Mouse (Mus musculus): ENCODE measurements at regions not wholly inside any gene's neighbourhood (a gene's known extent, or its start where the extent isn't known, plus 50 kb on each side); places are given as distances from the start of the nearest gene placed in this dataset.
"Not testable (repeated sequence)": the region's sequence is repeated elsewhere in the genome, so short reads cannot be mapped to it uniquely, and the experiment has no call there.

DNA sequence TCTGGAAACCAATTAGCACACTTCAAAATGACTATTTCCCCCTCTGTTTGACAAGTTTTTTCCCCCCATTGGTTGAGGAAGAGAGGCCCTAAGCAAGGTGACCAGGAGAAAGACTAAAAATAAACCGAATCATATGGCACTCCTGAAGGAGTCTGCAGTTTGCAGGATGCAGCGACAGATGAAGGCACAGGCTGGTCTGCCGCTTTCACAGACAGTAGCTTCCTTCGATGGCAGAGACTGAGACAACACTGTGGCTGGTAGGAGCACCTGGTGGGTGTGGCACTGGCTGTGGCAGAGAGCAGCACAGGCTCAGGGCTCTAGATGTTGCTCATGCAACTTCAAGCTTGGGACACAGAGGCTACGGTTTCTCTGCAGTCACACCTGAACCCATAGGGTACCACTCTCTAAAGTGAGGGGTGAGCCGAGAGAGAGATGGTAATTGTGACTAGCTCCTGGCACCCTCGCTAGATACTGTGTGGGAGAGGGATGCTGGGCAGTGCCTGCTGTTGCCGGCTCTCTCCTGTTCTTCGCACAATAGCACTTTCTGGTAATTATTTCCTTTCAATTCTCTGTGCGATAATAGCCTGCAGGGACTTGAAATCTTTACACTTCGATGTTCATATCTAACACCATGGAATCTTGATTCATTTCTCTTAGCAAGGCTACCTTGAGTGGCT lies 88.7 kb upstream of the Myt1l start:
- H3K4me3 ChIP-seq (replicated peaks) = no peak overlapping the region
- no peak overlapping the region for H3K27ac ChIP-seq
- no peaks in the 10 kb centered on the region for H3K27me3 ChIP-seq
- no peak overlapping the region for H3K9ac ChIP-seq (replicated peaks)
- ATAC-seq = no peak
- H3K9me3 ChIP-seq = no peaks in the 10 kb centered on the region
- WGBS = 72% methylated on average over 11 of the region's 11 CpGs
- H3K4me1 ChIP-seq (replicated peaks) = no peaks in the 10 kb centered on the region
- no peaks in the 10 kb centered on the region for H3K36me3 ChIP-seq
- no peak overlapping the region for H3K4me2 ChIP-seq (replicated peaks)

DNA sequence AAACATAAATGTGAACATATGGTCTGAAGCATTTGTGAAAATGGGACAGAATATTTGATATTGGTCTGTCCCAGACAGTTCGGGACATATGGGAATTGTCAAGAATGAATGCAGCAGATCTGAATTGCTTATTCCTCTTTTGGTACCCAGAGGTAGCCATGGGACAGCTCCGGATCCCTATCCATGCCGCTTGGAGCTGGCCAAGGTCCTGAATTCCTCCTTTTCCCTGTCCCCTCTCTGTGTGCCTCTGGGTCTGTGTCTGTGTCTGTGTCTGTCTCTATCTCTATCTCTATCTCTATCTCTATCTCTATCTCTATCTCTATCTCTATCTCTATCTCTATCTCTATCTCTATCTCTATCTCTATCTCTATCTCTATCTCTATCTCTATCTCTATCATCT lies 63.0 kb upstream of the Myt1l start:
- H3K27ac ChIP-seq; ATAC-seq; H3K27me3 ChIP-seq; H3K4me2 ChIP-seq (replicated peaks); H3K4me1 ChIP-seq (replicated peaks); H3K36me3 ChIP-seq; H3K4me3 ChIP-seq (replicated peaks); H3K9me3 ChIP-seq; H3K9ac ChIP-seq (replicated peaks): not testable (repeated sequence)
- 20% methylated on average over 3 of the region's 3 CpGs for WGBS

All from midbrain, embryonic 13.5 days (tissue).